Mouse (Mus musculus): Measurements from ENCODE around the gene Bmp4. TPM values are rescaled to one million over a fixed set of nuclear protein-coding genes. Genes with fewer than 3 reads are reported as not detected.

Bmp4 gene
- total and polyA plus RNA-seq, 3 experiments, result not detected

DNA sequence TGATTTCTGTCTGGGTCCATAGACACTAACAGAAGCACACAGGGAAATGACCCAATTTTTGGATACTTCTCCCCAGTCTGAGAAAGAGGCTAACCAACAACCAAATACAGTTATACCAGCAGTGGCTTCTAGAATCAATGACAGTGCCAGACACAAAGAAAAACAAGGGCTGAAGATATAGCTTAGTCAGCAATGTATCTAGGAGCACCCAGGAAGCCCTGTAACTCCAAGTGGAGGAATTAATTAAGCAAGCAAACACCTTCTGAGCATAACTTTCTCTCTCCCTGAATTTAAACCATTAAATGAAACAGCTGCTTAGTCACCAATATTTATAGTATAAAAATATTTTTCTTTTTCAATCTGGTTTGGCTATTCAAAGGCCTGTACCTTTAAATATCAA is 45.7 kb downstream of the Bmp4 start:
- Histone ChIP-seq H3K79me2 (ENCODE audit: control insufficient read depth, insufficient read depth, low read length, poor library complexity) (no peaks in the 10 kb centered on the region), H3K4me3 (ENCODE audit: control insufficient read depth in 1 of 2, insufficient read depth in 1 of 2, low read depth in 2 of 2, low read length in 2 of 2) (no peak overlapping the region), H3K9ac (ENCODE audit: control insufficient read depth, low read depth, low read length, poor library complexity, severe bottlenecking) (no peak overlapping the region), H3K9me3 (replicated peaks; ENCODE audit: insufficient read depth, low read length) (no peaks in the 10 kb centered on the region), H3K4me1 (ENCODE audit: control insufficient read depth in 1 of 2, insufficient read depth in 2 of 2, low read length in 2 of 2) (no peaks in the 10 kb centered on the region), H3K27ac (ENCODE audit: control insufficient read depth, low read depth, low read length) (no peak overlapping the region), H3K27me3 (ENCODE audit: control insufficient read depth in 1 of 2, insufficient read depth in 2 of 2, low read length in 2 of 2) (no peaks in the 10 kb centered on the region), H3K36me3 (ENCODE audit: control insufficient read depth in 1 of 2, insufficient read depth in 2 of 2, low read length in 2 of 2) (no peaks in the 10 kb centered on the region)
- DNase-seq (ENCODE audit: low read depth, low spot score), result no peak
- TF ChIP-seq RCOR1 (IDR thresholded peaks at IDR 0.05; ENCODE audit: low read depth, low read length) (no peak), RAD21 (IDR thresholded peaks at IDR 0.05; ENCODE audit: low read depth, low read length) (no peak), POLR2AphosphoS5 (IDR thresholded peaks at IDR 0.05; ENCODE audit: borderline replicate concordance, low read depth, low read length) (no peak), KAT2A (conservative IDR thresholded peaks at IDR 0.05; ENCODE audit: low read depth, low read length) (no peak), MAX (IDR thresholded peaks at IDR 0.05; ENCODE audit: low read length) (no peak)

GRCm38 (mm10) chr14:46338801-46339200 is 51.7 kb downstream of the Bmp4 start:
- H3K27me3 ChIP-seq (ENCODE audit: control insufficient read depth in 1 of 2, insufficient read depth in 2 of 2, low read length in 2 of 2), result no peaks in the 10 kb centered on the region
- no peak for TF ChIP-seq ELF1 (IDR thresholded peaks at IDR 0.05; ENCODE audit: low read depth, low read length)
- no peak for TF ChIP-seq GABPA (IDR thresholded peaks at IDR 0.05; ENCODE audit: low read depth, low read length)
- TF ChIP-seq MXI1 (IDR thresholded peaks at IDR 0.05; ENCODE audit: low read depth, low read length), result no peak
- TF ChIP-seq ETS1 (IDR thresholded peaks at IDR 0.05; ENCODE audit: low read depth, low read length), result no peak
- no peak for TF ChIP-seq ZNF384 (IDR thresholded peaks at IDR 0.05; ENCODE audit: low read depth, low read length)
- no peak overlapping the region for H3K9ac ChIP-seq (ENCODE audit: control insufficient read depth, low read depth, low read length, poor library complexity, severe bottlenecking)
- no peaks in the 10 kb centered on the region for H3K9me3 ChIP-seq (replicated peaks; ENCODE audit: insufficient read depth, low read length)
- H3K27ac ChIP-seq (ENCODE audit: control insufficient read depth, low read depth, low read length), result no peak overlapping the region
- H3K4me1 ChIP-seq (ENCODE audit: control insufficient read depth in 1 of 2, insufficient read depth in 2 of 2, low read length in 2 of 2), result no peaks in the 10 kb centered on the region
- H3K4me3 ChIP-seq (ENCODE audit: control insufficient read depth in 1 of 2, insufficient read depth in 1 of 2, low read depth in 2 of 2, low read length in 2 of 2), result no peak overlapping the region
- H3K36me3 ChIP-seq (ENCODE audit: control insufficient read depth in 1 of 2, insufficient read depth in 2 of 2, low read length in 2 of 2), result no peaks in the 10 kb centered on the region
- DNase-seq (ENCODE audit: low read depth, low spot score), result no peak
- H3K79me2 ChIP-seq (ENCODE audit: control insufficient read depth, insufficient read depth, low read length, poor library complexity), result no peaks in the 10 kb centered on the region

Other genes starting within 250 kb of the Bmp4 start
- gene Gm15217, start 11.3 kb downstream of the Bmp4 start, total RNA-seq (2012; rRNA removed), result not detected in 2 replicates
- not detected for gene Gm15217, start 11.3 kb downstream of the Bmp4 start, polyA plus RNA-seq (2012; ENCODE audit: insufficient read depth in 1 of 2, insufficient read length in 2 of 2, low read depth in 1 of 2, low replicate concordance in 2 of 2, missing spikeins in 1 of 2)